Mouse (Mus musculus): ENCODE data around the gene Yjefn3. TPM values are rescaled to one million over a fixed set of nuclear protein-coding genes. Genes with fewer than 3 reads are reported as not detected.

The Yjefn3 gene
- polyA plus RNA-seq, 1 experiment = not detected

GRCm38 (mm10) chr8:69934582-69934981 is 32.1 kb upstream of the Yjefn3 start:
- H3K4me1 ChIP-seq (ENCODE audit: control insufficient read depth, insufficient read depth, low read length) = peaks cover 44% of the 10 kb centered on the region
- H3K4me3 ChIP-seq (ENCODE audit: insufficient read depth, low read length) = no peak overlapping the region
- no peak overlapping the region for H3K27ac ChIP-seq (ENCODE audit: insufficient read depth, low read depth, low read length)
- TF ChIP-seq CTCF (IDR thresholded peaks at IDR 0.05; ENCODE audit: low read depth, low read length) (no peak), POLR2A (IDR thresholded peaks at IDR 0.05; ENCODE audit: borderline replicate concordance, low read depth, low read length) (no peak)

GRCm38 (mm10) chr8:69933811-69934210 is 31.3 kb upstream of the Yjefn3 start:
- Histone ChIP-seq H3K27ac (ENCODE audit: insufficient read depth, low read depth, low read length) (no peak overlapping the region), H3K4me3 (ENCODE audit: insufficient read depth, low read length) (no peak overlapping the region)
- TF ChIP-seq CTCF (IDR thresholded peaks at IDR 0.05; ENCODE audit: low read depth, low read length) = no peak

GRCm38 (mm10) chr8:69926901-69927300 is 24.4 kb upstream of the Yjefn3 start:
- no peak overlapping the region for H3K4me3 ChIP-seq (ENCODE audit: insufficient read depth, low read length)
- TF ChIP-seq CTCF (IDR thresholded peaks at IDR 0.05; ENCODE audit: low read depth, low read length) (no peak), POLR2A (IDR thresholded peaks at IDR 0.05; ENCODE audit: borderline replicate concordance, low read depth, low read length) (no peak)
- peaks cover 18% of the 10 kb centered on the region; the same call in 1 of the 2 replicates for H3K4me1 ChIP-seq (ENCODE audit: control insufficient read depth, insufficient read depth, low read length)

More at GRCm38 (mm10) chr8:69933811-69934210, 31.3 kb upstream of the Yjefn3 start:
- peaks cover 40% of the 10 kb centered on the region for H3K4me1 ChIP-seq (ENCODE audit: control insufficient read depth, insufficient read depth, low read length)

GRCm38 (mm10) chr8:69923986-69924385 is 21.5 kb upstream of the Yjefn3 start:
- H3K27ac ChIP-seq (ENCODE audit: insufficient read depth, low read depth, low read length) = no peak overlapping the region
- no peak overlapping the region for H3K4me3 ChIP-seq (ENCODE audit: insufficient read depth, low read length)
- TF ChIP-seq POLR2A (IDR thresholded peaks at IDR 0.05; ENCODE audit: borderline replicate concordance, low read depth, low read length) (no peak), CTCF (IDR thresholded peaks at IDR 0.05; ENCODE audit: low read depth, low read length) (no peak)
- peaks cover 44% of the 10 kb centered on the region for H3K4me1 ChIP-seq (ENCODE audit: control insufficient read depth, insufficient read depth, low read length)

More at GRCm38 (mm10) chr8:69926901-69927300, 24.4 kb upstream of the Yjefn3 start:
- no peak overlapping the region for H3K27ac ChIP-seq (ENCODE audit: insufficient read depth, low read depth, low read length)

GRCm38 (mm10) chr8:69921141-69921540 is 18.6 kb upstream of the Yjefn3 start:
- TF ChIP-seq CTCF (IDR thresholded peaks at IDR 0.05; ENCODE audit: low read depth, low read length) (no peak), POLR2A (IDR thresholded peaks at IDR 0.05; ENCODE audit: borderline replicate concordance, low read depth, low read length) (no peak)
- H3K4me1 ChIP-seq (ENCODE audit: control insufficient read depth, insufficient read depth, low read length) = peaks cover 35% of the 10 kb centered on the region
- H3K27ac ChIP-seq (ENCODE audit: insufficient read depth, low read depth, low read length) = peak overlapping the region; percentile 64; the same call in 1 of the 2 replicates
- H3K4me3 ChIP-seq (ENCODE audit: insufficient read depth, low read length) = no peak overlapping the region

- no peak for TF ChIP-seq CTCF (IDR thresholded peaks at IDR 0.05; ENCODE audit: low read depth, low read length)
- TF ChIP-seq POLR2A (IDR thresholded peaks at IDR 0.05; ENCODE audit: borderline replicate concordance, low read depth, low read length) = no peak
- Histone ChIP-seq H3K27ac (ENCODE audit: insufficient read depth, low read depth, low read length) (peak overlapping the region; percentile 64), H3K4me1 (ENCODE audit: control insufficient read depth, insufficient read depth, low read length) (peaks cover 35% of the 10 kb centered on the region), H3K4me3 (ENCODE audit: insufficient read depth, low read length) (peak overlapping the region; percentile 29)
Observed at GRCm38 (mm10) chr8:69919876-69920662, 17.6 kb upstream of the Yjefn3 start.

- no peak for TF ChIP-seq POLR2A (IDR thresholded peaks at IDR 0.05; ENCODE audit: borderline replicate concordance, low read depth, low read length)
- peak; percentile 33; the same call in 1 of the 2 replicates for TF ChIP-seq CTCF (IDR thresholded peaks at IDR 0.05; ENCODE audit: low read depth, low read length)
- Histone ChIP-seq H3K4me3 (ENCODE audit: insufficient read depth, low read length) (no peak overlapping the region), H3K4me1 (ENCODE audit: control insufficient read depth, insufficient read depth, low read length) (peaks cover 35% of the 10 kb centered on the region), H3K27ac (ENCODE audit: insufficient read depth, low read depth, low read length) (0 out of 2 replicates have a peak overlapping the region, but pooled peaks have one; percentile 2)
Observed at GRCm38 (mm10) chr8:69919010-69919409, 16.5 kb upstream of the Yjefn3 start.

- TF ChIP-seq POLR2A (IDR thresholded peaks at IDR 0.05; ENCODE audit: borderline replicate concordance, low read depth, low read length) = no peak
- no peak for TF ChIP-seq CTCF (IDR thresholded peaks at IDR 0.05; ENCODE audit: low read depth, low read length)
- H3K4me3 ChIP-seq (ENCODE audit: insufficient read depth, low read length) = no peak overlapping the region
- H3K27ac ChIP-seq (ENCODE audit: insufficient read depth, low read depth, low read length) = no peak overlapping the region
- peaks cover 35% of the 10 kb centered on the region for H3K4me1 ChIP-seq (ENCODE audit: control insufficient read depth, insufficient read depth, low read length)
Observed at GRCm38 (mm10) chr8:69918506-69918905, 16.0 kb upstream of the Yjefn3 start.

GRCm38 (mm10) chr8:69915748-69916147 is 13.2 kb upstream of the Yjefn3 start:
- TF ChIP-seq CTCF (IDR thresholded peaks at IDR 0.05; ENCODE audit: low read depth, low read length) (no peak), POLR2A (IDR thresholded peaks at IDR 0.05; ENCODE audit: borderline replicate concordance, low read depth, low read length) (no peak)
- Histone ChIP-seq H3K4me1 (ENCODE audit: control insufficient read depth, insufficient read depth, low read length) (peaks cover 17% of the 10 kb centered on the region), H3K4me3 (ENCODE audit: insufficient read depth, low read length) (no peak overlapping the region), H3K27ac (ENCODE audit: insufficient read depth, low read depth, low read length) (no peak overlapping the region)

- no peak overlapping the region for H3K4me3 ChIP-seq (ENCODE audit: insufficient read depth, low read length)
- H3K4me1 ChIP-seq (ENCODE audit: control insufficient read depth, insufficient read depth, low read length) = peaks cover 7% of the 10 kb centered on the region
- no peak overlapping the region for H3K27ac ChIP-seq (ENCODE audit: insufficient read depth, low read depth, low read length)
- TF ChIP-seq POLR2A (IDR thresholded peaks at IDR 0.05; ENCODE audit: borderline replicate concordance, low read depth, low read length) = no peak
- TF ChIP-seq CTCF (IDR thresholded peaks at IDR 0.05; ENCODE audit: low read depth, low read length) = no peak
Observed at GRCm38 (mm10) chr8:69914526-69914925, 12.0 kb upstream of the Yjefn3 start.
